Mouse (Mus musculus): ENCODE measurements around the gene Nudcd2.
"Not testable (repeated sequence)": the region's sequence is repeated elsewhere in the genome, so short reads cannot be mapped to it uniquely, and the experiment has no call there.

Nudcd2 gene

DNA sequence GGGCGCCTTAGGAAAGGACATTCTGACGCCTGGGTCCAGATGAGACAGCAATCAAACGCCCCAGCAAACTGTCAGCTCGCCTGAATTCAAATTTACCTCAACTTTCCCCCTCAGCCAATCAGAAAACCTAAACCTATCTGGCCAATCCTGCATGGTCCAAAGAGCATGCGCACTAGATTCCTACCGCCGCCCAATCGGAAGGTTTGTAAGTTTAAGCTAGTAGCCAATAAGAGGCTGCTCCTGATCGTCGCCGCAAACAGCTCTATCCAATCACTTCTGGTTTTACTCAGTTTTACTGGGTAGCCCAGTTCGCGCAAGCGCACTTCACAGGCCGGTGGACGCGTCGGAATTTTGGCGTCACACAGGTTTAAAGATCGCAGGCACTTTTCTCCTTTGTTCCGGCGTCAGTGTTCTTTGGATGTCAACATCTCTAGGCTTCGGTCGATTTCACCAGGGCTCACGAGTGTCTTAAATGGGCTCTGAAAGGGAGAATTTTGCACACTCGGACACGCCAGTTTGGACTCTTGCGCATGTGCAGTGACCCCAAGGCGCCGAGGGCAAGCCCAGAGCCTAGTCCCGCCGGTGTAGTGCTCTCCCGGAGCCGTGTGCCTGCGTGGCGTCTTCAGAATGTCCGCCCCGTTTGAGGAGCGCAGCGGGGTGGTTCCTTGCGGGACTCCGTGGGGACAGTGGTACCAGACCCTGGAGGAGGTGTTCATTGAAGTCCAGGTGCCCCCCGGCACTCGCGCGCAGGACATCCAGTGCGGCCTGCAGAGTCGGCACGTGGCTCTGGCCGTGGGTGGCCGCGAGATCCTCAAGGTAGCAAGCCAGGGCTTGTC is at the start of gene Nudcd2, which contains the start of gene Hmmr:
Gene Nudcd2 (plus strand): TSS at position 329 of the 836 bp plus-strand sequence.
Gene Hmmr (minus strand): TSS at position 84 of the 836 bp plus-strand sequence.
- peak; percentile 96 for DNase-seq

DNA sequence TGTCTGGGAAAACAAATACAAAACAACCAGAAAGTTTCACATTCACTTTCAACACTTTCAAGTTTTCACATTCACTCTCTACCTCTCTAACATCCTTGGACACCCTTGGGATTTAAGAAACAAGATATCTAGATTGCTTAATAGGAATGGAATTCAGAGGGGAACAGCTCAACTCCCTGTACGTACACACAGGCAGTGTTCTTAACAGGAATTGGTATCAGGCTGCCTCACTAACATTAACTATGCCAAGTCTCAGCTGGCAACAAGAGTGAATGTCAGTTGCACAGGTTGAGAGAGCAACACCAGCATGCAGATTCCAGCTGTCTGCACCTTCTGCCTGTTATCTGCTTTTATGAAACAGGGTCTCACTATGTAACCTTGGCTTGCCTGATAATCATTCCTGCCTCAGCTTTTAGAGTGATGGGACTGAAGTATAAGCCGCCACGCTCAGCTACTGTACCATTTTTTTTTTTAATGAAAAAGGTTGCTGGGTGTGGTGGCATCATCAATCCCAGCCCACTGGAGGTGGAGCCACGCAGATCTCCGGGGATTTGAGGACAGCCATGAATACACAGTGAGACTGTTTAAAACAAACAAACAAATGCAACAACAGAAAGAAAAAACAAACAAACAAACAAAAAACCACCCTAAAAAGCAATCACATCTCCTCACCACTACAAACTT is 42.9 kb upstream of the Nudcd2 start:
- DNase-seq, result no peak

DNA sequence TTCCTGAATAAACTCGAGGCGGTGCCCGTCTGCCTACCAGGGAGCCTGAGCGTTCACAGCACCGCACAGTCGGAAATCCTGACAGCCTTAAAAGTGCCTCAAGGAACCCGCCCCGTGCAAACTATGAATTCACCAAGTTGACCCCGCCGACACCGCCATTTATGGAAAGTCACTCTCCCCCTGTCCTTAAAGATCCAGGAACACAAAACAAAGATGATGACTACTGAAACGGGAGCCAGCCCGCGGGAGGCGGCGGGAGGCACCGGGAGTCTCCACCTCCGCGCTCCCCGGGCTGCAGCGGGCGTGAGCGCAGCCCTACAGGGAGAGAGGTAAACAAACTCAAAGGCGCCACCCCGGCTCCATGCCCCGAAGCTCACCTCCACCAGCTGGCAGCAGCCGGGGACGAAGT is 41.4 kb upstream of the Nudcd2 start:
- DNase-seq, result no peak

DNA sequence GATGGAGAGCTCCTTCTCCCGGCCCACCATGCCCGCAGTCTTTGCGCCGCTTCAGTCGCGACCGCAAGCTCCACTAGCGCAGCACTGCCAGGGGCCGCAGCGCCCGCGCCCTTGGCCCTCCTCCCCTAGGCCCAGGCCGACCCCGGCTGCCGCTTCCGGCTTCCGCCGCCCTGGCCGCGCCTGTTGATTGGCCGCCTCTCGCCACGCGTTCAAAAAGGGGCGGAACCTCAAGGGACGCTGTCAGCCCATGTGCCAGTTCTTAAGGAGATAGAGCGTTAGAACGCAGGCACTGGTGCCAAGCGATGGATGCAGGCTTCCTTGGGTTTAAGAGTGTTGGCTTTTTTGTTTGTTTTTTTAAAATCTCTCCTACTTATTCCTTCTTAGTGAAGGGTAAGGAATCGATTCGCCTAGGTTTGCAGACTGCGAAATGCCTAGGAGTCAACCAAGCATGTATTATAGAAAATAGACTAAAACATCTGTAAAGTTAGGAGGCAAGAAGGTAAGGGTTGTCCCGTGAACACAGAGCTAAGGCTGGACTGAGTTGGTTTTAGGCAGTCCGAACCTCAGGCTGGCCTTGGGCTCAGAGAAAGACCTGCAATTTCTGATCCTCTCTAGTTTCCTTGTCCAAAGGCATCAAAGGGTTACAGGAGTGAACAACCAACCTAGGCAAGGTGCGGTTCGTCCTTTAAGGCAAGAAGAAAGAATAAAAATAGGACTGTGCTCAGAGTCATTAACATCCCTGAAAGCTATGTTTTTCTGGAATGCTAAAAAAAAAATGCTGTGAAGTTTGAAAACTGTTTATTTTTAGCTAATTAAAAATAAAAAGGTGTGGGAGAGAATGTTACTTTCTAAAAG is 40.7 kb upstream of the Nudcd2 start:
- DNase-seq, result peak; percentile 96

DNA sequence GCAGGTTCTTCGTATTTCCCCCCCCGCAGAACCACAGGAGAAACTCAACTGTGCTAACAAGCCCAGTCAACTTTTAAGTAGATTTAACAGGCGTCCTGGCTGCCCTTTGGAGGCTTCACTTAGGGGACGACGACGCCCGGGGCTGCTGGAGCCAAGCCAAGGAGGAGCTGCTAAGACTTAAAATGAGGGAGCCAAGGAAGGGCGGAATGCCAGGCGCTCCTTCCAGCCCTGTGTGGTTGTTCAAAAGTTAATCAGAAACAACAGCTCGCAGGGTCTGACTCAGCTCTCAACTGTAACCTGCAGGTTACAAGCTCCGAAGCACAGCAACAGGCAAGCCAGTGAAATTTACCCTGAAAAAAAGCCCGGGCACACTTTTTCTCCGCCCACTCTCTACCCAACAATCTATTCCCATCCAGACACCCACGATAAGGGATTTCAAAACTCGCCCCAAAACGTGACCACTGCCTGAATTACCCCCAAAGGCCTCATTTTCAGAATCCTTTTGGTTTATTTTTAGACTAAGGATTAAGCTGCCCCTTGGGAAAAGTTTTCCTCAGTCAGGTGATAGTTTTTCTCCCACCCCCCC is 40.0 kb upstream of the Nudcd2 start:
- peak; percentile 93 for DNase-seq

DNA sequence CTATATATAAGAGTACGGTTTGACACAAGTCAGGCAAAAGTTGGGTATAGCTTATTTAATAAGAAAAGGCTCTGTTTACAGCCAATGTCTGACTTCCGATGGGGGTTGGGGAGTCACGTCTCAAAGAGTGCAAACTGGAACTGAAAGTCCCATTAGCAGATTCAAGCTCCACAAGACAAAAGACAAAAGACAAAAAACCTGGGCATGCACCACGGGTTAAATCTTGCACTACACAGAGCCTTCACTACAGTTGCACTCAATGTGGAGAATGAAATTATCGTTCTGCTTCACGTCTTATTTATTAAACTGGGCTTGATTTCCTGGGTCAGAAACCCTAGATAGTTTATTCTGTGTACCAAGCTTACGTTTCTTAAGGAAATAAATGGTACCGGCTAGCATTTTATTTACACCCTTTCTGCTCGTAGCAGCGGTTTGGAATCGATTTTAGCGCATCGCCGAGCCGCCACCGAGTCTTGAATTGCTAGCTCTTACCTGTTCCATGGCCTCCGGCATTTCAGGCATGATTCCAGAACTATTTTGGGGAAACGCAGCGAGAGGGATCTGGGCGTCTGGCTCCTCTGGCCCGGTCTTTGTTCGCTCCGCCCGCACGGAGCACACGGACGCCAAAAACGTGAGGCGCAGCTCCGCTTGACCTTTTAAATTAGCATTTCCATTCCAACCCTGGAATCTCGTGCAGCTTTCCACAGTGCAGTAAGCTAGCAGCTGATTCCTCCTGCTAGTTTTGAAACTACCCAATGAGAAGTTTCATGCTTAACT is 39.0 kb upstream of the Nudcd2 start:
- peak; percentile 82 for DNase-seq

DNA sequence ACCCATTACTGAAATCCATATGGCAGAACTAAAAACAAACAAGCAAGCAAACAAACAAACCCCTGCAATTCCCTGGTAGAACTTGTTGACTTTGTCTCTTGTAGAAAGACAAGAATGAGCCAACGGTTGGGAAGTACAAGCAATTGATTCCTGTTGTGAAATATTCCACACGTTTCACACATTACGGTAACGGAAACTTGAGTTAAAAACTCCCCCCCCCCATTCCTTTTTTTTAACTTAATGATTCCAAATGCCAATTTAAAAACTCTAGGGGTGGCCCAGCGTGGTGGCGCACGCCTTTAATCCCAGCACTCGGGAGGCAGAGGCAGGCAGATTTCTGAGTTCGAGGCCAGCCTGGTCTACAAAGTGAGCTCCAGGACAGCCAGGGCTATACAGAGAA is 38.4 kb upstream of the Nudcd2 start, which contains the start of gene Mat2b:
Gene Mat2b (minus strand): TSS at position 101 of the 400 bp plus-strand sequence.
- DNase-seq, result no peak

DNA sequence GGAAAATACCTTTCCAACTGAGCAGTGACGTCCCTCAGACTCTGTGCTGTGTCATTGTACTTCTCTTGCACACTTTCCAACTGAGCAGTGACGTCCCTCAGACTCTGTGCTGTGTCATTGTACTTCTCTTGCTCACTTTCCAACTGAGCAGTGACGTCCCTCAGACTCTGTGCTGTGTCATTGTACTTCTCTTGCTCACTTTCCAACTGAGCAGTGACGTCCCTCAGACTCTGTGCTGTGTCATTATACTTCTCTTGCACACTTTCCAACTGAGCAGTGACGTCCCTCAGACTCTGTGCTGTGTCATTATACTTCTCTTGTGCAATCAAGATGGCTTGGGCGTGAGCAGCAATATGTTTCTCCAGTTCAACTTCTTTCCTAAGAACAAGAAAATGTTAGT is 23.6 kb upstream of the Nudcd2 start:
- not testable (repeated sequence) for DNase-seq

DNA sequence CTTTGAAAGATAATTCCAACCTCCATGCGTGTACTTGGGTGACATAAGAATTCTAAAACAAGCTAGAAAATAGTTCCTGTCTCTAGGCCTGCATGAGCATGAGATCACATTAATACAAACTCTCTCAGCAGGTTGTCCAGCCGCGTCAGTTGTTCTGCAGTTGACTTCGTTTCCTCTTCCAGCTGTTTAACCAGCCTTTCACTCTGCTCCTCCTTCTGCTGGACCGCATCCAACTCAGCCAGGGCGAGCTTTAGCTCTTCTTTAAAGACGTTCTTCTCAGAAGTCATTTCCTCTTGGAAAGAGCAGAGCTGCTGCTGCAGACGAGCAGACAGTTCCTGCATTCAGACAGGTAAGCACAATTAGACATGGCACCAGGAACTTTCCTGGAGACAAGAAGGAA is 19.6 kb upstream of the Nudcd2 start:
- DNase-seq, result peak; percentile 40

DNA sequence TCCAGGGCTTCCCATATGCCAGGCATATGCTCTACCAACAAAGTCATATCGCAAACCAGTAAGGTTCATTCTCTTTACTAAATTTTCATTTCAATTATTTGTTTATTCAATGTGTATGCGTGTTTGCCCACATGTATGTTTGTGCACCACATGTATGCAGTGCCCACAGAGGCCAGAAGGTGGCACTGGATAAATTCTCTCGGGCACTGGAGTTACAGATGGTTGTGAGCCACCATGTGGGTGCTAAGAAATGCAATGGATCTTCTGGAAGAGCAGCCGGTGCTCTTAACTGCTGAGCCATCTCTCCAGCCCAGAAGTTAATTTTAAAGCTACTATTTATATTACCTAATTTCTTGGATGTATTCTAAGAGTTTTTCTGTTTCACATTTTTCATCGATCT is 17.9 kb upstream of the Nudcd2 start:
- DNase-seq, result no peak

DNA sequence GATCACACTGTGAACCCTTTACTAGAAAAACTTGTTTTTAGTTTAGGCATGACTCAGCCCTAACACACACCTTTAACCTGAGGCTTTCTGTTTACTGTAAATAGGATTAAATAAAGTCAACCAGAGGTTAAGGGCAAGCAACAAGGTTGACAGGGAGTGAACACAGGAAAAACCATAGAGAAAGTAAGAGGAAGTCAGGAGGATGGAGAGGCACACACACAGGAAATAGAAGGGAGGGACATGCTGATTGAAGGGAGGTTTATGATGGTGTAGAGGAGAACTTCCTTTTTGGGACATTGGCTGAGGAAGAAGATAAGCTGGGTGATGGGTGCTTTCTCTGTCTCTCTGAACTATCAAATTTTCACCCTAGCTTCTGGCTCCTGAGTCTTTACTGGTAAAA is 15.1 kb upstream of the Nudcd2 start:
- DNase-seq, result no peak

DNA sequence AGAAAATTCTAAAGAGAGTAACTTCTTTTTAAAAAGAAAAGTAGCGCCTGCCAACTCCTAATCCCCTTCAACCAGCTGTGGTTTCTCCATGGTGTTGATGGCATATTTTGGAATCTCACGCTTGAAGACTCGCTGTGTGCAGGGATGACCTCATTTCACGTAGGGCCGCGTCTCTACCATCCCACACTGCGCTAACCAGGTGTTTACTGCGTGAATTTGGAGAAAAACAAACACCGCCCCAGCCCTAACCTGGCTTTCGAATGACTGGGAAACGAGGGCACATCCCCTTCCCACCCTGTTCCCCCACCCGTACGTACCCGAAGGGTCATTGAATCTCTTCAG is 499 bp upstream of the Nudcd2 start:
- no peak for DNase-seq

DNA sequence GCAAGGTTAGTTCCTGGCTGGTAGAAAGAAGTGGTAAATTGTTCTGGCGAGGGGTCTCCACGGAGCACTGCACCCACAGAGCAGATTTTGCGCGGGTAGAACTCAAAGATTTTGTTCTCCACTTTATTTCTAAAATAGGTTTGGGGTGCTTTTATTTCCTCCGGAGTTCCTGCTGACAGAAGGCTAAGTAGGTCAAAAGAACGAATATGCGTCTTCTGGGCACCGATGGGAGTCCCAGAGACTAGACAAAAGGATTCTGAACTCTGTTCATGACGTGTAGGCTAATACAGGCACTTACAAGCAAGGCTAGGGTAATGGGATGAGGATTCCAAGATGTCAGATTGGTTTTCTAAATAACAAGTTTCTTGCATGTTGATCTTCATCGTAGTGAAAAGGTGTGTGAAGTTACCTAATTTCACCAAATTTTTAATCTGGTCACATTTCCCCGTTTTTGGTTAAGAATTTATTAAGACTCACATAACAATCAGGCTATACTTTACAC is 835 bp downstream of the Nudcd2 start:
- DNase-seq, result no peak

DNA sequence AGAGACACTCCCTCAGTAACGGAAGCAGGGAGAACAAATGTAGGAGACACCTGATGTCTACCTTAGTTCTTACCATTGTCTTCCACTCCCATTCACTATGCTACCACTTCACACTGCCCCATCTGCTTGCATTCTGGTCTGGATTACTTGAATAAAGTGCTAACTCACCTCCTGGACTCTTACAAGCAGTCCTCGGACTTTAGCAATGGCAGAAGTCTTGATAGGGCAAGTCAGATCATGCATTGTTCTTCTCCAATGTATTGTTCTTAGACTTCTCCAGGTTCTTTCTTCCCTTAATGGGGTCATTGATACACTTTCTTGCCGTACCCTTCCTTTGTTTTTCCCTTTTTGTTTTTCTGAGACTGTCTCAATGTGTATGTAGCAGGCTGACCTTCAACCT is 3.9 kb downstream of the Nudcd2 start:
- DNase-seq, result no peak

DNA sequence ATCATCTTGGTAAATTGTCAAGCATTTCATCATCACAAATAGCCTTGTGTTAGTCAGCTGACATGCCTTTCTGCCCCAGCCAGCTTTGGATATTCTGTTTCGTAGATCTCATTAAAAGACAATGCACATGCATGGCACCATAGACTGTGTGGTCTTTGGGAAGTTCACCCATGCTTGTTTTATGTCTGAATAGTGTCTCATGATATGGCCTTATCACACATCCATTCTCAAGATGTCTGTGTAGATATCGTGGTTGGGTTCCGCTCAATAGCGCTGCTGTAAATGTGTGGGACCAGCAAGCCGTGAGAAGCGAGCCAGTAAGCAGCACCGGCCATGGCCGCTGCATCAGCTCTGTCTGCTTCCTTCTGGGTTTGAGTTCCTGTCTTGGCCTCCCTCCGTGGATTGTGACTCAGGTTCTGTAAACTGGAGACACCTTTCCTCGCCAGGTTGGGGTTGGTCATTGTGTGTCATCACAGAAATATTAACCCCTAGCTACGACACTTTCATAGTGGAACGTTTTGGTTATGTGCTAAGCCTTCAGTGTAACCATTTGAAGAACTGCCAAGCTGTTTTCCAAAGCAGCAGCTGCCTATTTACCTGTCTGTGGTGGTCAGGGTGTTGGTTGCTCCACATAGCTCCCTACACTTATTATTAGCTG is 8.3 kb downstream of the Nudcd2 start:
- no peak for DNase-seq

DNA sequence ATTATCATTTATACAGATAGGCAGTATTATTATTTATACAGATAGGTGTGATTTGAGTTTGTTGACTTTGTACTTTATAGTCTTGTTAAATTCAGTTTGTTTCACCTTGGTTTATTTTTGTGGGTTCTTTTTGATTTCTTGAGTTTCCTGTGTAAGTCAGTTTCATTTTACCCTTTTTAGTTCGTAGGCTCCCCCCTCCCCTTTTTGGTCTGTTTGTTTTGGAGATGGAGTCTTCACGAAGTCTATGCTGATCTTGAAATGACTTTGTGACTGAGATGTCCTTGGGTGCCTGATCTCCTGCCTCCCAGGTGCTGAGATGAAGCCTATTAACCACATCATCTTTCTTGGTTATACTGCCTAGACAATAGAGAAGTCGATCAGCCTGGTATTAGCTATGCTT is 10.9 kb downstream of the Nudcd2 start:
- no peak for DNase-seq

DNA sequence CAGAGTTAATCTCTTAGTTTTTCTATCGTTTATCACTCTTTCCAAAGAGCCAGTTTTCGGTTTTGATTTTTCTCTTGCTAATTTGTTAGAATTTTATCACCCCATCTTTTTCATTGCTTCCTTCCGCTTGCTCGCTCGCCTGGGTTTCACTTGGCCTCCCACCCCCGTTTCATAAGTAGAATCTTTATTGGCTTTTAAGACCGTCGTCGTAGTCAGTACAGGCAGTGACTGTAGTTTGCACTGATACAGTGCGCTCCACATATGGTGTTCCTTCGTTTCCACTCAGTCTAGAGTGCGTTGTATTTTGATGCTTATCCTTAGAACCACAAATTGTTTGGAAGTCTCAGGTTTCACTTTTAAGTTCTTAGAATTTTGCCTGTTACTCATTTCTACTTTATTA is 12.9 kb downstream of the Nudcd2 start:
- DNase-seq, result no peak

DNA sequence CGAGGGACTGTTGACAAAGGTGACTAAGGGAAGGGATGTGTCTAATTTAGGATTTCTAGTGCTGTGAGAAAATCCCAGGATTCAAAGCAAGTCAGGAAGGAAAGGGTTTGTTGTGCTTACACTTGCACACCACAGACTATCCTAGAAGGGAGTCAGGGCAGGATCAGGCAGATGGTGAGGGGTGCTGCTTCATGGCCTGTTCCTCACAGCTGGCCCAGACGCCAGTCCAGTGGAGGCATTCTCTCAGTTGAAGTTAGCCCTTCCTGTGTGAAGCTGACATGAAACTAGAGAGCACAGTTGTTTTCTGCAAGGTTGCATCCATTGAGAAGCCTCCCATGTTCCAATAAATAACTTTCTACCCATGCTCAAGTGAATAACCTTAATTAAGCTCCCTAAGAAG is 14.2 kb downstream of the Nudcd2 start:
- DNase-seq, result no peak

DNA sequence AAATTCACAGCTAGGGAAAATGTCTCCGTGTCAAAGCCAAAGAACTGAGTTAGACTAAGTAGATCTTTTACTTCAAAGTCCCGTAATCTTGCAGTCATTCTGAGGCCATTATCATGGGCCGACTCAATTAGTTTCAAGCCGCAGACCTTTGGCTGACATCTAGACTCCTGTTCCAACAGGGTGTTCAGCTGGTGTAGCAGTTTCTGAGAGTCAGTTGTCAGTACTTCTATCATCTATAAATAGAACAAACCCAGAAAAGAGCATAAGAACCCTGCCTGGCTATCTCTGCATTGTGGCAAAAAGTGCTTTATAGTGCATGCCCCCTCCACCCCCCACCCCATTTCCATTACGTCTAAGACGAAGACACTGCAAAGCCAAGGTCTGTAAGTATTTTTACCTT is 20.4 kb downstream of the Nudcd2 start:
- DNase-seq, result no peak

DNA sequence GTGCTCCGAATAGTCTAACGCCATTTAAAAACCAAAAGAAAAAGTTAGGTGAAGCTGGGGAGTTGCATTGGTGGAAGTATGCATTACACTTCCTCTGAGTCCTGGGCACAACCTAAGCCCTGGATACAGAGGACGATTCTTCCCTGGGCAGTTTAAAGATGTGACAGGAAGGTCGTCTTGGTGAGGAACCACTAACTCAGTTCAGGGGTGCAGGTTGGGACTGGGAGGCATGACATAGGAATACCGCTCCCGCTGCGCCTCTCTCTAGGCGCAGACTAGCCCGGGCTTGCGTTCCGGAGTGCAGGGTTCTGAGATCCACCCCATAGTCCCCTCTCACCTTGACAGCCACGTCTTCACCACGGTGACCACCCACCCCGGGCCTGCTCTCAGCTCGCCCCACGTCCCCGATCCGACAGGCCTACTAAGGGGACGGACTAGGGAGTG is 21.2 kb downstream of the Nudcd2 start:
- no peak for DNase-seq

DNA sequence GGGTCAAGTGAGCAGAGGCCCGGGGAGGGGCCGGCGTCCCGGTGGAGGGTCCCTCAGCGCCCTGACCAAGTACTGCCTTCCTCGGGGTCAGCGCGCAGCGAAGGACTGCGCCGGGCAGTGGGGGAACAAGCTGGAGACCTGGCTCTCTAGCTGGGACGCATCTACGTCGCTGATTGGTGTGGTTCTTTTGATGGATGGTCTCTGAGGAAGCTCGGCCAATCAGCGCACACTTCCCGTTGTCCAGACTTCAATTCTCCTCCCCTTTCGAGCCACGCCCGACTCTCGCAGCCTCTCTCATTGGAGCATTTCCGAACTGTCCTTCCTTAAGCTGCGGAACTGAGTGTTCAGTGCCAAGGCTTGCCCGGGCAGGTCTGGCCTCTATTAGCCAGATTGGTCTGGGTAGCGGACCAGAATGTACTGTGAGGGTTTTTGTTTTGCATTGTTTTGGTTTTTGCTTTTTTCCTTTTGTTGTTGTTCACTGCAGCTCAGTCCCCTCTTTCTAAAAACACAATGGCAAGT is 21.7 kb downstream of the Nudcd2 start, which contains the start of gene Ccng1:
Gene Ccng1 (minus strand): TSS at position 203 of the 519 bp plus-strand sequence.
- DNase-seq, result peak; percentile 95
